Comparison of ENCODE assay signal across 11 mouse cellular contexts in genomic region chr4:125119070-125119469, GRCm38 (mm10). TPM values are rescaled to one million over a fixed set of nuclear protein-coding genes. Genes with fewer than 3 reads are reported as not detected.
A peak's percentile ranks its signal among the peaks of the same experiment; 100 is the strongest.
DNase-seq lines count a peak whose midpoint lies in the region; ATAC-seq and TF ChIP-seq lines count a peak whose summit lies in the region.
"Had no signal": no experiment of that assay in that cellular context is flagged by ENCODE, and none has a peak within 500 bp of the region (broad histone marks: within the 10 kb centered on the region; RNA-seq: fewer than 3 reads in every experiment).

No protein-coding gene starts in this region.

- no peaks in the 10 kb centered on the region for H3K79me2 ChIP-seq in heart, adult 2 months (replicated peaks; ENCODE audit: control insufficient read depth, insufficient read depth, low read length)

- no peak for ATAC-seq in CD4-positive, CD25-positive, alpha-beta regulatory T cell, adult 4 months
- no peak for ATAC-seq in midbrain, postnatal 0 days (ENCODE audit: low FRiP score)

- no peak overlapping the region for H3K27ac ChIP-seq in layer of hippocampus, adult 2 months
- H3K27ac ChIP-seq in midbrain, postnatal 0 days (ENCODE audit: low read depth, low read length): no peak overlapping the region
- H3K27ac ChIP-seq in heart, adult 2 months: no peak overlapping the region
- H3K27ac ChIP-seq: lung, embryonic 15.5 days had no signal

- no peak for TF ChIP-seq POLR2A in heart, adult 2 months (IDR thresholded peaks at IDR 0.05; ENCODE audit: insufficient read depth, low read depth, low read length)

- H3K4me1 ChIP-seq in midbrain, postnatal 0 days (ENCODE audit: insufficient read depth, low read length): 0 out of 2 replicates have a peak, but pooled peaks cover 1% of the 10 kb centered on the region
- peaks cover 22% of the 10 kb centered on the region for H3K4me1 ChIP-seq in heart, adult 2 months (ENCODE audit: control insufficient read depth, insufficient read depth, low read length)

- peak; percentile 48 for TF ChIP-seq CTCF in layer of hippocampus, adult 2 months (conservative IDR thresholded peaks at IDR 0.05)
- peak; percentile 55 for TF ChIP-seq CTCF in midbrain, postnatal 0 days (IDR thresholded peaks at IDR 0.05)
- no peak for TF ChIP-seq CTCF in heart, adult 2 months (IDR thresholded peaks at IDR 0.05)

- no peaks in the 10 kb centered on the region for H3K36me3 ChIP-seq in midbrain, postnatal 0 days (ENCODE audit: insufficient read depth, low read length)
- H3K36me3 ChIP-seq in heart, adult 2 months (ENCODE audit: control insufficient read depth, insufficient read depth, low read length): no peaks in the 10 kb centered on the region; the same call in 1 of the 2 replicates
- H3K36me3 ChIP-seq: lung, embryonic 15.5 days had no signal

- no peaks in the 10 kb centered on the region for H3K9me3 ChIP-seq in midbrain, postnatal 0 days (ENCODE audit: low read length)
- H3K9me3 ChIP-seq: lung, embryonic 15.5 days had no signal

- DNase-seq in CD4-positive, CD25-positive, alpha-beta regulatory T cell, adult 2 months (ENCODE audit: low read depth, low spot score): peak; percentile 36
- no peak for DNase-seq in layer of hippocampus, adult 2 months (ENCODE audit: low spot score in 2 of 2)
- no peak for DNase-seq in layer of hippocampus, adult 8-10 months (ENCODE audit: low spot score in 2 of 2)
- DNase-seq in adipocyte (ENCODE audit: low spot score): peak; percentile 26
- no peak for DNase-seq in midbrain, postnatal 0 days (ENCODE audit: low spot score)
- DNase-seq in left cerebral cortex, postnatal 10 days (ENCODE audit: extremely low spot score in 1 of 2, low spot score in 2 of 2): no peak
- DNase-seq in heart, adult 2 months: no peak
- DNase-seq: cerebellum, adult 9-10 months had no signal

- TF ChIP-seq EP300 in heart, adult 2 months (IDR thresholded peaks at IDR 0.05; ENCODE audit: insufficient read depth, low read depth, low read length): no peak

- intact Hi-C loops in left cerebral cortex, postnatal 10 days (cut with DNase I): no loop called here
- intact Hi-C loops in heart, adult 2 months (cut with DNase I): no loop called here

- H3K4me2 ChIP-seq in midbrain, postnatal 0 days (ENCODE audit: low read depth, low read length, poor library complexity, severe bottlenecking): no peak overlapping the region
- H3K4me2 ChIP-seq: lung, embryonic 15.5 days had no signal

- 32% methylated on average over 10 of the region's 10 CpGs for WGBS in midbrain, postnatal 0 days
- WGBS in heart, adult 2 months: 82% methylated on average over 10 of the region's 10 CpGs

- no peaks in the 10 kb centered on the region for H3K27me3 ChIP-seq in midbrain, postnatal 0 days (ENCODE audit: insufficient read depth, low read length)
- H3K27me3 ChIP-seq in heart, adult 2 months (ENCODE audit: control insufficient read depth, insufficient read depth, low read length): no peaks in the 10 kb centered on the region
- H3K27me3 ChIP-seq: lung, embryonic 15.5 days had no signal

- no peak overlapping the region for H3K4me3 ChIP-seq in layer of hippocampus, adult 2 months
- no peak overlapping the region for H3K4me3 ChIP-seq in midbrain, postnatal 0 days (ENCODE audit: low read depth, low read length)
- no peak overlapping the region for H3K4me3 ChIP-seq in heart, adult 2 months
- H3K4me3 ChIP-seq: lung, embryonic 15.5 days had no signal

- H3K9ac ChIP-seq in midbrain, postnatal 0 days (replicated peaks; ENCODE audit: low read length, poor library complexity, severe bottlenecking): no peak overlapping the region
- no peak overlapping the region for H3K9ac ChIP-seq in heart, adult 2 months (ENCODE audit: low read depth, low read length)
- H3K9ac ChIP-seq: lung, embryonic 15.5 days had no signal

RNA-seq across cellular contexts. Expression of gene Zc3h12a, which starts 8.6 kb away (rescaled TPM):
- 1 to 10 TPM; 3.6 to 4.4 TPM for polyA plus RNA-seq in CD4-positive, CD25-positive, alpha-beta regulatory T cell, adult 4 months (2017; shearing (Covaris generic))
- total RNA-seq in layer of hippocampus, adult 2 months (2021): 1 to 10 TPM; 1.1 to 1.2 TPM
- total RNA-seq in layer of hippocampus, adult 8-10 months (2022): 1 to 10 TPM in 3 of 4 experiments, under 1 TPM in 1; 0.67 to 2.6 (median 1.5) TPM
- 0.88 and 2.5 TPM in 2 replicates for total RNA-seq in midbrain, postnatal 0 days (2014; rRNA removed)
- 0.12 and 0.20 TPM in 2 replicates for polyA plus RNA-seq in midbrain, postnatal 0 days (2015; fragmentation: Nextera tagmentation; extraction: Ambion mirVana)
- 1 to 10 TPM in 1 of 2 experiments, under 1 TPM in 1; 0.57 to 1.2 TPM for total RNA-seq in left cerebral cortex, postnatal 10 days (2021)
- total RNA-seq in heart, adult 2 months (2021): 1 to 10 TPM; 3.0 to 4.8 TPM
- 5.0 TPM in 2 replicates for polyA plus RNA-seq in heart, adult 2 months (2012; rRNA removed)

RNA-seq across cellular contexts. Expression of gene Meaf6, which starts 34.1 kb away (rescaled TPM):
- 10 to 100 TPM; 56.7 to 74.8 TPM for polyA plus RNA-seq in CD4-positive, CD25-positive, alpha-beta regulatory T cell, adult 4 months (2017; shearing (Covaris generic))
- total RNA-seq in layer of hippocampus, adult 2 months (2021): 100 to 1,000 TPM; 111 to 116 TPM
- total RNA-seq in layer of hippocampus, adult 8-10 months (2022): 100 to 1,000 TPM; 103 to 122 (median 110) TPM
- 82.6 and 95.2 TPM in 2 replicates for total RNA-seq in midbrain, postnatal 0 days (2014; rRNA removed)
- polyA plus RNA-seq in midbrain, postnatal 0 days (2015; fragmentation: Nextera tagmentation; extraction: Ambion mirVana): 139 and 170 TPM in 2 replicates
- total RNA-seq in left cerebral cortex, postnatal 10 days (2021): 100 to 1,000 TPM; 142 to 151 TPM
- 10 to 100 TPM; 21.2 to 21.6 TPM for total RNA-seq in heart, adult 2 months (2021)
- polyA plus RNA-seq in heart, adult 2 months (2012; rRNA removed): 15.7 and 17.6 TPM in 2 replicates

RNA-seq across cellular contexts. Expression of gene Snip1, which starts 52.6 kb away (rescaled TPM):
- 1 to 10 TPM; 5.1 to 8.8 TPM for polyA plus RNA-seq in CD4-positive, CD25-positive, alpha-beta regulatory T cell, adult 4 months (2017; shearing (Covaris generic))
- 10 to 100 TPM; 14.6 to 16.3 TPM for total RNA-seq in layer of hippocampus, adult 2 months (2021)
- 10 to 100 TPM; 14.1 to 16.4 (median 14.7) TPM for total RNA-seq in layer of hippocampus, adult 8-10 months (2022)
- total RNA-seq in midbrain, postnatal 0 days (2014; rRNA removed): 33.5 and 35.1 TPM in 2 replicates
- polyA plus RNA-seq in midbrain, postnatal 0 days (2015; fragmentation: Nextera tagmentation; extraction: Ambion mirVana): 16.0 and 17.1 TPM in 2 replicates
- total RNA-seq in left cerebral cortex, postnatal 10 days (2021): 10 to 100 TPM; 12.8 to 13.7 TPM
- 1 to 10 TPM; 7.4 to 7.5 TPM for total RNA-seq in heart, adult 2 months (2021)
- 4.4 and 8.2 TPM in 2 replicates for polyA plus RNA-seq in heart, adult 2 months (2012; rRNA removed)

RNA-seq across cellular contexts. Expression of gene Dnali1, which starts 53.6 kb away (rescaled TPM):
- polyA plus RNA-seq in CD4-positive, CD25-positive, alpha-beta regulatory T cell, adult 4 months (2017; shearing (Covaris generic)): not detected
- under 1 TPM; 0.64 to 1.00 TPM for total RNA-seq in layer of hippocampus, adult 2 months (2021)
- total RNA-seq in layer of hippocampus, adult 8-10 months (2022): 1 to 10 TPM in 2 of 4 experiments, under 1 TPM in 2; 0.62 to 1.4 (median 1.2) TPM
- 0.47 and 3.1 TPM in 2 replicates for total RNA-seq in midbrain, postnatal 0 days (2014; rRNA removed)
- polyA plus RNA-seq in midbrain, postnatal 0 days (2015; fragmentation: Nextera tagmentation; extraction: Ambion mirVana): 1.3 TPM in 2 replicates
- total RNA-seq in left cerebral cortex, postnatal 10 days (2021): under 1 TPM; 0.16 to 0.21 TPM
- not detected for total RNA-seq in heart, adult 2 months (2021)
- polyA plus RNA-seq in heart, adult 2 months (2012; rRNA removed): 1.4 TPM in 1 of 2 replicates, not detected in the other
- polyA plus RNA-seq: large intestine, adult 2 months had no signal

Comparison
In these comparisons a context has a peak if more than half of its experiments do, and no peak if none do; other contexts are left out.
1. DNase-seq: peak in CD4-positive, CD25-positive, alpha-beta regulatory T cell, adult 2 months (single experiment) and adipocyte (single experiment); none in layer of hippocampus, adult 2 months (0 of 2), layer of hippocampus, adult 8-10 months (0 of 2), midbrain, postnatal 0 days (single experiment), left cerebral cortex, postnatal 10 days (0 of 2) and heart, adult 2 months (0 of 2).